Mouse (Mus musculus) liver, embryonic 14.5 days (tissue): ENCODE measurements around the gene Ppef2.

Experiments used
- CTCF ChIP-seq: IDR thresholded peaks from 2 replicates; pipeline ENCODE4 v1.5.1; 2016; ENCODE audit warnings: antibody characterized with exemption, low read depth, control low read depth
- EP300 ChIP-seq: IDR thresholded peaks from 2 replicates; pipeline ENCODE4 v1.6.1; 2016; ENCODE audit warnings: antibody characterized with exemption, low read depth

GRCm38 (mm10) chr5:92198266-92198665, 57.8 kb downstream of the Ppef2 start:
- TF ChIP-seq CTCF (no peak), EP300 (no peak)
